Mouse (Mus musculus): ENCODE measurements around the gene Fcgrt.
A peak's percentile ranks its signal among the peaks of the same experiment; 100 is the strongest.
"Not testable (repeated sequence)": the region's sequence is repeated elsewhere in the genome, so short reads cannot be mapped to it uniquely, and the experiment has no call there.

The Fcgrt gene

DNA sequence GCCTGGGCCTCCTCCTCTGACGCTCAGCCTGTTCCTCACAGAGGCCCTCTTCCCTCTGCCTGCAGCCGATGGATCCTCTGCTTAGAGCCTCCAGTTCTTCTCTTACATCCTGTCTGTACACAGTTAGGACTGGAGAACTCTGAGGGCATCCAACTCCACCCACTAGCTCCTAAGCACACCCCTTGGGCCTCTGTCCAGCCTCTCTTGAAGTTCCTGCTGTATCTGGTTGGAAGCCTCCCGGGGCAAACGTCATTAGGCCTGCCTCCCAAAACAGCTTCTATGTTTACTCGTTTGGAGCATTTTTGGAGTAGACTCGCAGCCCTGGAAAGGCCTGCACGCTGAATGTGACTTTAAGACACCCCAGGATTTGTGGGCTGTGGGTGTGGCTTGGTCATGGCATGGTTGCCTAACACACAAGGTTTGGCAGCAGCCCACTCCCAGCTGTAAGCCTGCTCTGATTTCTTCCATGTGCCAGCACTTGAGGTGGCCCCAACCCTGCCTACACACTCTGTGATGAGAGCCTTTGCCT lies at the start of gene Fcgrt:
Gene Fcgrt, minus strand, starts transcription at position 200 of the 529 bp plus-strand sequence.
- peak in 1 of 2 experiments; percentile 63 for DNase-seq (ENCODE audit: low spot score in 2 of 2)

GRCm38 (mm10) chr7:45153052-45153451 lies 49.4 kb upstream of the Fcgrt start:
- DNase-seq (ENCODE audit: low spot score in 2 of 2) = not testable (repeated sequence)

DNA sequence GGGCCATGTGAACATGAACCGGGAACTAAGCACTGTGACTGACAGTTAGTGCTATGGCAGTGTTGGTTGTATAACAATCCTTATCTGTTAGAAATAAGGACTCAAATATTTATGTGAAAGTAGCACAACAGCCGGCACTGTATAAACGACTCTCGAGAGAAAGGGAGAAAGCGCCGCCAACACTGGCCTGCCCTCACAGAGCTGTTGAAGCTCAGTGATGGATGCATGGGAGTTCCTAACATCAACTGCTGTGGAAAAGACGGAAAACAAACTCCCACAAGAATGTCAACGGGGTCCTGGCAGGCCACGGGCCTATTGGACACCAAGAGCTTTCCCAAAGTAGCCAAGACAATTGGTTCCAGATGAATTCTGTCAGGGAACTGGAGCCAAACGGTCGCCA lies 47.7 kb upstream of the Fcgrt start:
- no peak for DNase-seq (ENCODE audit: low spot score in 2 of 2)

GRCm38 (mm10) chr7:45150321-45150720 lies 46.7 kb upstream of the Fcgrt start:
- DNase-seq (ENCODE audit: low spot score in 2 of 2) = no peak

GRCm38 (mm10) chr7:45149545-45149944 lies 45.9 kb upstream of the Fcgrt start:
- no peak for DNase-seq (ENCODE audit: low spot score in 2 of 2)

DNA sequence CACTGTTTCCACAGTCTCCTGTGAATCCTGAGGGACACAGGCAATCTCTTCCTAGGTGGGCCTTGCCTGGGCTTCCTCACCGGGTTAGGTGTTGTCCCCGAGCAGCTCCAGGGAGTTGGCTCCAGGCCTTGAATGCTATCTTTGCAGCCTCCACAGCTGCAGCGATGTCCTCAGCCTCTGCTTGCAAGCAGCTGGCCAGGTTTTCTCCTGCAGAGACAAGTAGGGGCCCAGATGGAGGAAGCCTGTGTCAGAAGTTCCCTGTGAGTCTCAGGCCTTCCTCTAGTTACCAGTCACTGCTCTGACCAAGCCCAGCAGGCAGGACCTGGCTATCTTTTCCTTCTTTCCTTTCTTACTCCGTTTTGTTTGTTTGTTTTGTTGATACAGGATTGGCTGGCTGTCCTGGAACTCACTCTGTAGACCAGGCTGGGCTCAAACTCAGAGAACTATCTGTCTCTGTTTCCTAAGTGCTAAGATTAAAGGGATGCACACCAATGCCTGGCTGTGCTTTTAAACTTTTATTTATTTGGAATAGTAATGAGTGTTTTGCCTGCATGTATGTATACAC lies 45.0 kb upstream of the Fcgrt start:
- DNase-seq (ENCODE audit: low spot score in 2 of 2) = no peak

DNA sequence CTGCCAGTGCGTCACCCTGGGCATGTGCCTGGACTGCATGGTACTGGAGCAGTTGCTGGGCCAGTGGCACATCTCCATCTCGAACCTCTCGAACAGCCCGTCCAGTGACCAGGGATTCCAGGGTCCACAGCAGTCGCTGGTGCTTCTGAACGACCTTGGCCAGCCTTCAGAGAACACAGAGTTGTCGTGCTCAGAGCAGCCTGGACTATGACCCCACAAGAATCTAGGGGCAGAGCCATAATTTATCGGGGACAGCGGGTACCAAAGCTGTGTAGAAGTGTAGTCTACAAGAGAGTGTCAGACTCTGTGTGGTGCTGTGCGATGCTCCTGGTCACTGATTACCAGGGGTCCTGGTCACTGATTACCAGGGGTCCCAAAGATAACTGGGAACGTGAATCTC lies 44.2 kb upstream of the Fcgrt start:
- no peak for DNase-seq (ENCODE audit: low spot score in 2 of 2)

GRCm38 (mm10) chr7:45147267-45147666 lies 43.6 kb upstream of the Fcgrt start:
- no peak for DNase-seq (ENCODE audit: low spot score in 2 of 2)

DNA sequence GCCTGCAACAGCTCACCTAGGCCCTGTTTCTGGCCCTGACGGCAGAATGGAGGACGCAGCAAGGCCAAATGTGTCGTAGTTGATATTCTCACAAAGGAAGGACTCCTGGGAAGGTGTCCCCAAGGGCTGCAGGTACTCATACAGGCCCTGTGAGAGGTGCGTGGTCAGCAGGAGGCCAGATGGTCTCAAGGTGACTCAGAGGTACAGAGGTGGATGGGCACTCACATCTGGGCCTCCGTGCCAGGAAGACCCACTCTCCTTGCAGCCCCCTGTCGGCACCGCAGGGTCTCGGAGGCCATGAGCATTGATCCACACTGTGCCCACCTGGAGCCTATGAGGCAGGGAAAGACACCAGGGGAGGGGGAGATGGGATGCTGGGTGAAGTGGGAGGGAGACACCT lies 41.8 kb upstream of the Fcgrt start:
- DNase-seq (ENCODE audit: low spot score in 2 of 2) = no peak

DNA sequence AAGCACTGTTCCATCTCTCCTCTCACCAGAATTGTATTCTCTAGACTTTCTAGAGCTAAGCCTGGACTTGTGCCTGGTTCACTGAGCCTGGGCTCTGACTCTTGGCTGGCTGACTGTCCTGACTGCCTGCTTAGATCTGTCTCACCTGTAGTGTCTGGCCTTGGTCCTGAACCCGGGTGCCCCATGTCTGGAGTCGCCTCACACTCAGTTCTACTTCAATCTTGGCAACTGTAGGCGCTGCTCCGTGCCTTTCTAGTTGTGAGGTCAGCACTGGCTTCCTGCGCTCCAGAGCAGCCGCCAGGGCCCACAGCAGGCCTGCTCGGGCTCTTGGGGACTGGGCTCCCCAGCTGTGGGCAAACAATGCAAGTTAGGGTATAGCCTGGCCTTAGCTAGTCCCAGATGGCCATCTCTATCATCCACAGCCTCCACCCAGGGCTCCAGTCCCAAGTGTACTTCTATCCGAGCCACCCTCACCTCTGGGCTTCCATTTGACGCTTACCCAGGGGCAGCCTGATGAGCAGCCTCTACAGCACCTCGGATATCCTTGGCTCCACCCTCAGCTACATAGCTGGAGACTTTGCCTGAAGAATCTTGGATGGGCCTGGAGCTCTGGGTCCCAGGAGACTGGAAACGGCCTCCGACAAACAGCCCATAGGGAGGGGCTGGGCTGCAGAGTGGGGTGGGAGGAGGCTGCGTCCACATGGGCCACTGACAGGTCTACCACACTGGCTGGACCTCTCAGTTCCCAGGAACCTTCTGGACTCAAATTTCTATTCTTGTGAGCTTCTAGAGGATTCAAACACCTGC lies 40.9 kb upstream of the Fcgrt start:
- no peak for DNase-seq (ENCODE audit: low spot score in 2 of 2)

GRCm38 (mm10) chr7:45141914-45142313 lies 38.3 kb upstream of the Fcgrt start:
- no peak for DNase-seq (ENCODE audit: low spot score in 2 of 2)

DNA sequence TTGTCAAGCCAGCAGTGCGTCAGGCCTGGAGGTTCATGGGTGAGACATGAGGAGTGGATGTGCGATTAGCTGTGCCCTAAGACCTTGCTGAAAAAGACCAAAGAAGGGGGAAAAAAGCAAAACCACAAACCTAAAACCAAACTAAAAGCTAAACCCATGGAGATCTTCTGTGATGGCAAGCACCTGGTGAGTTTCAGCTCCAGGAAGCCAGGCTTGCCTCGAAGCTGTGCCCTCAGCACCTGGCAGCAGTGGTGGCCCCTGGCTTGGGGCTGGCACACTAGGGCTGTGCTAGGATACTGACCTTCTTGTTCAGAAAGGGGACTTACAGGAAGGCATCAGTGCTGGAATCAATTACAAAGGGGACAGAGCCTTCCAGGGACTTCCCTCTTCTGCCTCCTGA lies 37.7 kb upstream of the Fcgrt start:
- DNase-seq (ENCODE audit: low spot score in 2 of 2) = no peak

DNA sequence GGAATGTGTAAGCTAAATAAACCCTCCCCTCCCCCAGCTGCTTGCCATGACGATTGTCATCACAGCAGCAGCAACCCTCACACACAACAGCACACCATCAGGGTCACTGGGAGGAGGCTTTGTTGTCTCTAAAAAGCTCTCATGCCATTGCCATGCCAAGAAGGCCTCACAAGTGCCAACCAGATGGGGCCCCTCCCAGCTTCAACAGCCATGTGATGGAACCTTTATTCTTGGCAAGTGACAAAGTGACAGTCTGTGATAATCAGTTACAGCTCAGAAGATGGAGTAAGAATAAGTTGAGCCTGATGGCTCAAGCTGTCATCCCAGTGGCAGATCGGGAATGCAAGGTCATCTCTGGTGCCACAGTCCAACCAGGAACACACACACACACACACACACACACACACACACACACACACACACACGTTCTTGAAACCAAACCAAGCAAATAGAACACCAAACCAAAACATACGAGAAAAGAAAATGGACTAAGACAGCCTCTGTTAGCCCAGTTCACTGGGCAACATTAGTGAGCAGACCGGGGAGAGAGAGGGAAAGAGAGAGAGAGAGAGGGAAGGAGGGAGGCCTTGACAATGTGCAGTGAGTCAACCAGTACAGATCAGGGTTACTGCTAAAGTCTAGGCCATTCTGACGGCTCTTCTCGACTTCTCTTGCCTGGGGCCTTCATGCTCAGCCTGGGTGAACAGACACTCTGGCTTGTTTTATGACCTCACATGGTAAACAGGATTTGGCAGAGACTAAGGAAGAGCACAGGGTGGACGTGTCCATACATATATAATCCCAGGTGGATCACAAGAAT lies 36.5 kb upstream of the Fcgrt start:
- DNase-seq (ENCODE audit: low spot score in 2 of 2) = no peak

- DNase-seq (ENCODE audit: low spot score in 2 of 2) = no peak
These were observed 34.8 kb upstream of the Fcgrt start for GRCm38 (mm10) chr7:45138403-45138802.

- no peak for DNase-seq (ENCODE audit: low spot score in 2 of 2)
These were observed 33.7 kb upstream of the Fcgrt start for GRCm38 (mm10) chr7:45137171-45138006.

DNA sequence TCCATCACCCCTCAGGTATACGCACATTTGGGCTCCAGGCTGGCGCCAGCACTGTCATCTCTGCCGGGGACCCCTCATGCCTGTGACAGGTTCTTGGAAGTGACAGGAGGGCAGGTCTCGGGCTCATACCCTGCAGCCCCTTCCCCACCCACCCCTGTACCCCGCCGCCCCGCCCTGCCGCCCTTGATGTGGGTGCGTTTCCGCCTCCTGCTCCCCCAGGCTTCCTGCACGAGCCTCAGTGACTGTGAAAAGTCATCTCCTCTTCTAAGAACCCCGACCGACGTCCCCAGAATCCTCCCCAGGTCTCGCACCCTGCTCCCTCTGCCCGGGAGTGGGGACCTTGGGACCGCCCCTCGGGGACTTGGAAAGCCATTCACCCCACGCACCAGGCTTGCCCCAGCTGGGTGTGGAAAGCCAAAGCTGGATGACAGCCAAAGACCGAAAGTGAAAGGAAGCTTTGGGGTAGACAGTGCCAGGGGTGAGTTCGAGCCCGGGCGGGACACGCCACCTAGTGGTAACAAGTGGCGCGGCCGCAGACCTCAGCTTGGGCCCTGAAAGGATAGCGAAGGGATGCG lies 32.4 kb upstream of the Fcgrt start, which contains the start of the genes Gm45713 and Flt3l:
Gene Gm45713, minus strand, starts transcription at position 239 of the 575 bp plus-strand sequence.
Gene Flt3l, minus strand, starts transcription at position 440 of the 575 bp plus-strand sequence.
- peak; percentile 81 to 83 for DNase-seq (ENCODE audit: low spot score in 2 of 2)

DNA sequence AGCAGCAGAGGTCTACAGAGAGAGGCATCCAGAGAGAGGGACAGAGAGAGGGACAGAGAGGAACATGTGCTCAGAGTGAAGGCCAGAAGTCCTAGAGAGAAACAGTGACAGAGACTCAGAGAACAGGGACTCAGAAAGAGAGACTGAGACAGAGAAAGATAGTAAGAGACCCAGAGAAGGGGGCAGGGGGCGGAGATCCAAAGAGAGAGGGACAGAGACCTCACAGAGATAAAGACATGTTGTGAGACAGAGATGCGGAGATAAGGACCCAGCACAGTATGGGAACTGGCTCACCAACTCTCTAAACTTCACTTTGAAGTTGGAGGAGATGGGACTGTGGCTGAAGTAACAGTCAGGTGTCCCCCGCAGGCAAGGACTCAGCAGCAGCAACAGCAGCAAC lies 31.7 kb upstream of the Fcgrt start:
- no peak for DNase-seq (ENCODE audit: low spot score in 2 of 2)

- DNase-seq (ENCODE audit: low spot score in 2 of 2) = no peak
These were observed 30.9 kb upstream of the Fcgrt start for GRCm38 (mm10) chr7:45134544-45135026.

- no peak for DNase-seq (ENCODE audit: low spot score in 2 of 2)
These were observed 30.0 kb upstream of the Fcgrt start for GRCm38 (mm10) chr7:45133446-45134159.

- DNase-seq (ENCODE audit: low spot score in 2 of 2) = no peak
These were observed 28.2 kb upstream of the Fcgrt start for GRCm38 (mm10) chr7:45131850-45132249.

Measured in frontal cortex, postnatal 14 days (tissue).